9 mouse cellular contexts compared by ENCODE assay signal in genomic region chr6:82917076-82917777, GRCm38 (mm10). TPM values are rescaled to one million over a fixed set of nuclear protein-coding genes. Genes with fewer than 3 reads are reported as not detected.
DNase-seq lines count a peak whose midpoint lies in the region; ATAC-seq and TF ChIP-seq lines count a peak whose summit lies in the region.
"Had no signal": no experiment of that assay in that cellular context is flagged by ENCODE, and none has a peak within 500 bp of the region (broad histone marks: within the 10 kb centered on the region; RNA-seq: fewer than 3 reads in every experiment).

No protein-coding gene starts in this region.

- no peaks in the 10 kb centered on the region for H3K4me1 ChIP-seq in intestine, embryonic 14.5 days (replicated peaks; ENCODE audit: control insufficient read depth, insufficient read depth, low read length)
- H3K4me1 ChIP-seq in intestine, postnatal 0 days (replicated peaks; ENCODE audit: control insufficient read depth, insufficient read depth, low read length): no peaks in the 10 kb centered on the region
- no peaks in the 10 kb centered on the region for H3K4me1 ChIP-seq in forebrain, embryonic 14.5 days (ENCODE audit: control insufficient read depth, insufficient read depth, low read length)
- H3K4me1 ChIP-seq: lung, embryonic 15.5 days had no signal

- no peaks in the 10 kb centered on the region for H3K9me3 ChIP-seq in intestine, embryonic 14.5 days (ENCODE audit: control insufficient read depth, low read length)
- no peaks in the 10 kb centered on the region for H3K9me3 ChIP-seq in intestine, postnatal 0 days (ENCODE audit: control insufficient read depth)
- H3K9me3 ChIP-seq in forebrain, embryonic 14.5 days (replicated peaks; ENCODE audit: control insufficient read depth, low read length): no peaks in the 10 kb centered on the region
- H3K9me3 ChIP-seq: lung, embryonic 15.5 days had no signal

- no peak for TF ChIP-seq CTCF in intestine, postnatal 0 days (IDR thresholded peaks at IDR 0.05; ENCODE audit: low read depth)

- H3K4me2 ChIP-seq in intestine, embryonic 14.5 days (ENCODE audit: low read length): no peak overlapping the region
- H3K4me2 ChIP-seq in intestine, postnatal 0 days (replicated peaks; ENCODE audit: low read depth): no peak overlapping the region
- no peak overlapping the region for H3K4me2 ChIP-seq in forebrain, embryonic 14.5 days (ENCODE audit: low read length)
- H3K4me2 ChIP-seq: lung, embryonic 15.5 days had no signal

- ATAC-seq in intestine, embryonic 14.5 days (replicated peaks; ENCODE audit: low FRiP score, low TSS enrichment, low read depth): 0 out of 2 replicates have a peak, but pooled peaks have one; percentile 4
- ATAC-seq in intestine, postnatal 0 days: no peak
- ATAC-seq in forebrain, embryonic 14.5 days: peak; percentile 89

- no peak overlapping the region for H3K27ac ChIP-seq in intestine, embryonic 14.5 days (ENCODE audit: low read depth)
- no peak overlapping the region for H3K27ac ChIP-seq in intestine, postnatal 0 days (ENCODE audit: low read depth, low read length)
- H3K27ac ChIP-seq in forebrain, embryonic 14.5 days (ENCODE audit: low read depth, low read length): no peak overlapping the region
- H3K27ac ChIP-seq: lung, embryonic 15.5 days had no signal

- DNase-seq in intestine, embryonic 14.5 days (ENCODE audit: low spot score): no peak
- peak; percentile 73 for DNase-seq in forebrain, embryonic 14.5 days (ENCODE audit: low spot score)
- DNase-seq in layer of hippocampus, postnatal 36 days: peak; percentile 83 to 88
- peak; percentile 39 for DNase-seq in right cerebral cortex, postnatal 14 days
- DNase-seq in c-Kit-positive CD71-positive TER-119-positive erythroid progenitor cells, embryonic 14.5 days (ENCODE audit: low spot score): no peak
- no peak for DNase-seq in heart, postnatal 36 days
- no peak for DNase-seq in urinary bladder, postnatal 4 days (ENCODE audit: low spot score in 2 of 2)

- H3K4me3 ChIP-seq in intestine, embryonic 14.5 days (ENCODE audit: low read depth, low read length): no peak overlapping the region
- no peak overlapping the region for H3K4me3 ChIP-seq in intestine, postnatal 0 days (ENCODE audit: low read depth, low read length)
- no peak overlapping the region for H3K4me3 ChIP-seq in forebrain, embryonic 14.5 days (ENCODE audit: low read depth, low read length)
- H3K4me3 ChIP-seq: lung, embryonic 15.5 days had no signal

- 76% methylated on average over 26 of the region's 26 CpGs for WGBS in intestine, embryonic 14.5 days
- WGBS in intestine, postnatal 0 days: 67% methylated on average over 26 of the region's 26 CpGs
- WGBS in forebrain, embryonic 14.5 days: 70% methylated on average over 26 of the region's 26 CpGs

- no peaks in the 10 kb centered on the region for H3K36me3 ChIP-seq in intestine, embryonic 14.5 days (ENCODE audit: control insufficient read depth, insufficient read depth, low read length)
- no peaks in the 10 kb centered on the region for H3K36me3 ChIP-seq in intestine, postnatal 0 days (ENCODE audit: control insufficient read depth, insufficient read depth)
- 0 out of 2 replicates have a peak, but pooled peaks cover 5% of the 10 kb centered on the region for H3K36me3 ChIP-seq in forebrain, embryonic 14.5 days (ENCODE audit: control insufficient read depth, insufficient read depth, low read length)
- H3K36me3 ChIP-seq: lung, embryonic 15.5 days had no signal

- intact Hi-C loops in heart, postnatal 36 days (cut with DNase I): loop anchor here (2.0 kb wide), 1 partner anchor 54 kb away; no protein-coding TSS in a partner anchor

- no peak overlapping the region for H3K9ac ChIP-seq in intestine, embryonic 14.5 days (ENCODE audit: low read length)
- no peak overlapping the region for H3K9ac ChIP-seq in intestine, postnatal 0 days (ENCODE audit: low read depth, low read length)
- H3K9ac ChIP-seq in forebrain, embryonic 14.5 days (ENCODE audit: low read length): no peak overlapping the region
- H3K9ac ChIP-seq: lung, embryonic 15.5 days had no signal

- H3K27me3 ChIP-seq in intestine, embryonic 14.5 days (replicated peaks; ENCODE audit: control insufficient read depth, insufficient read depth, low read length): no peaks in the 10 kb centered on the region
- peaks cover 3% of the 10 kb centered on the region; the same call in 1 of the 2 replicates for H3K27me3 ChIP-seq in intestine, postnatal 0 days (replicated peaks; ENCODE audit: control insufficient read depth, insufficient read depth, low read length)
- no peaks in the 10 kb centered on the region for H3K27me3 ChIP-seq in forebrain, embryonic 14.5 days (replicated peaks; ENCODE audit: control insufficient read depth, insufficient read depth, low read length)
- H3K27me3 ChIP-seq: lung, embryonic 15.5 days had no signal

RNA-seq across cellular contexts. Expression of gene Sema4f, which starts 22.3 kb away (rescaled TPM):
- polyA plus RNA-seq in intestine, embryonic 14.5 days (2014; fragmentation: Nextera tagmentation; extraction: Ambion mirVana): 1.5 and 1.6 TPM in 2 replicates
- 0.56 and 0.64 TPM in 2 replicates for polyA plus RNA-seq in intestine, postnatal 0 days (2015; fragmentation: Nextera tagmentation; extraction: Ambion mirVana)
- polyA plus RNA-seq in forebrain, embryonic 14.5 days (2014; fragmentation: Nextera tagmentation; extraction: Ambion mirVana): 4.0 and 5.7 TPM in 2 replicates
- total RNA-seq in layer of hippocampus, postnatal 36 days (2021): 10 to 100 TPM; 41.0 to 41.2 TPM
- under 1 TPM; 0.22 TPM for total RNA-seq in heart, postnatal 36 days (2021)

RNA-seq across cellular contexts. Expression of gene M1ap, which starts 29.5 kb away (rescaled TPM):
- 0.17 and 0.47 TPM in 2 replicates for polyA plus RNA-seq in intestine, embryonic 14.5 days (2014; fragmentation: Nextera tagmentation; extraction: Ambion mirVana)
- 0.16 TPM in 1 of 2 replicates, not detected in the other for polyA plus RNA-seq in intestine, postnatal 0 days (2015; fragmentation: Nextera tagmentation; extraction: Ambion mirVana)
- polyA plus RNA-seq in forebrain, embryonic 14.5 days (2014; fragmentation: Nextera tagmentation; extraction: Ambion mirVana): 0.13 TPM in 1 of 2 replicates, not detected in the other
- not detected for total RNA-seq in layer of hippocampus, postnatal 36 days (2021)
- not detected for total RNA-seq in heart, postnatal 36 days (2021)

Comparison
In these comparisons a context has a peak if more than half of its experiments do, and no peak if none do; other contexts are left out.
1. DNase-seq: peak in forebrain, embryonic 14.5 days (single experiment), layer of hippocampus, postnatal 36 days (2 of 2) and right cerebral cortex, postnatal 14 days (single experiment); none in intestine, embryonic 14.5 days (single experiment), c-Kit-positive CD71-positive TER-119-positive erythroid progenitor cells, embryonic 14.5 days (single experiment), heart, postnatal 36 days (0 of 2) and urinary bladder, postnatal 4 days (0 of 2).